Mouse (Mus musculus) midbrain, embryonic 11.5 days (tissue): ENCODE results near the gene Polr3h. TPM values are rescaled to one million over a fixed set of nuclear protein-coding genes. Genes with fewer than 3 reads are reported as not detected.
A peak's percentile ranks its signal among the peaks of the same experiment; 100 is the strongest.
"Not testable (repeated sequence)": the region's sequence is repeated elsewhere in the genome, so short reads cannot be mapped to it uniquely, and the experiment has no call there.

ENCODE experiments used
- ATAC-seq: fragments of 200-750 bp; cut with Nextera tagmentation; 2 replicates; pipeline ENCODE4 v1.8.0; 2017; ENCODE audit warnings: moderate TSS enrichment, moderate library complexity; ENCODE audit not compliant: low FRiP score
- DNase-seq: peaks from one replicate; pipeline ENCODE4 v3.0.0; 2015; ENCODE audit warnings: low spot score; ENCODE audit errors: missing footprints
- H3K27ac ChIP-seq: fragments of 300-500 bp; sonication (generic); 2 replicates; pipeline ENCODE4 v1.5.1; 2014; ENCODE audit warnings: low read depth, low read length
- H3K27me3 ChIP-seq: fragments of 300-500 bp; sonication (generic); 2 replicates; pipeline ENCODE4 v1.6.1; 2014; ENCODE audit warnings: mild to moderate bottlenecking, low read length, moderate library complexity, mixed read lengths; ENCODE audit not compliant: control insufficient read depth, insufficient read depth
- H3K36me3 ChIP-seq: fragments of 300-500 bp; sonication (generic); 2 replicates; pipeline ENCODE4 v1.6.1; 2014; ENCODE audit warnings: mild to moderate bottlenecking, low read length, moderate library complexity, mixed read lengths; ENCODE audit not compliant: control insufficient read depth, insufficient read depth
- H3K4me1 ChIP-seq: fragments of 300-500 bp; sonication (generic); 2 replicates; pipeline ENCODE4 v1.6.1; 2014; ENCODE audit warnings: low read length; ENCODE audit not compliant: control insufficient read depth, insufficient read depth
- H3K4me2 ChIP-seq: fragments of 300-500 bp; sonication (generic); 2 replicates; pipeline ENCODE4 v1.6.1; 2014; ENCODE audit warnings: mild to moderate bottlenecking, moderate library complexity
- H3K4me3 ChIP-seq: fragments of 300-500 bp; sonication (generic); 2 replicates; pipeline ENCODE4 v1.5.1; 2014; ENCODE audit warnings: low read depth, low read length
- H3K9ac ChIP-seq: fragments of 300-500 bp; sonication (generic); 2 replicates; pipeline ENCODE4 v1.6.1; 2014; ENCODE audit warnings: low read length
- H3K9me3 ChIP-seq: fragments of 300-500 bp; sonication (generic); 2 replicates; pipeline ENCODE4 v1.6.1; 2016; ENCODE audit warnings: low read length; ENCODE audit not compliant: control insufficient read depth
- WGBS: fragments of 180-500 bp; shearing (Covaris S2); extraction: QIAGEN DNeasy Blood & Tissue Kit; methylation state at CpG from one replicate; pipeline ENCODE4 v1.1.7; 2014; 5-methylcytosine and 5-hydroxymethylcytosine counted together
- polyA plus RNA-seq: library from polyadenylated mRNA; unstranded; fragments of >200 nt; fragmentation: Nextera tagmentation; extraction: Ambion mirVana; gene quantifications from 2 replicates; pipeline ENCODE4 v1.2.1, GENCODE M21; 2014

Gene Polr3h
- polyA plus RNA-seq, 1 experiment from 2014 or later: 75.6 TPM

GRCm38 (mm10) chr15:81914668-81915067 is 11.4 kb downstream of the Polr3h start:
- Histone ChIP-seq H3K9ac (no peak overlapping the region), H3K27ac (no peak overlapping the region), H3K9me3 (no peaks in the 10 kb centered on the region), H3K4me2 (no peak overlapping the region), H3K36me3 (peaks cover 17% of the 10 kb centered on the region), H3K27me3 (no peaks in the 10 kb centered on the region), H3K4me3 (no peak overlapping the region), H3K4me1 (no peaks in the 10 kb centered on the region)
- no peak for ATAC-seq
- no peak for DNase-seq
- WGBS: 87% methylated on average over 5 of the region's 5 CpGs

GRCm38 (mm10) chr15:81912498-81912897 is 13.5 kb downstream of the Polr3h start:
- Histone ChIP-seq H3K9me3 (no peaks in the 10 kb centered on the region), H3K27ac (no peak overlapping the region), H3K27me3 (no peaks in the 10 kb centered on the region), H3K36me3 (peaks cover 21% of the 10 kb centered on the region), H3K4me3 (no peak overlapping the region), H3K4me1 (no peaks in the 10 kb centered on the region), H3K9ac (no peak overlapping the region), H3K4me2 (no peak overlapping the region)
- ATAC-seq (no peak), DNase-seq (no peak)
- WGBS: 73% methylated on average over 2 of the region's 2 CpGs

- not testable (repeated sequence) for H3K4me1 ChIP-seq, ATAC-seq, H3K27ac ChIP-seq, H3K9me3 ChIP-seq, H3K4me3 ChIP-seq, DNase-seq, H3K4me2 ChIP-seq, H3K27me3 ChIP-seq, H3K9ac ChIP-seq
- H3K36me3 ChIP-seq: peaks cover 22% of the 10 kb centered on the region
- 83% methylated on average over 4 of the region's 4 CpGs for WGBS
Measured at GRCm38 (mm10) chr15:81908767-81909166, 17.3 kb downstream of the Polr3h start.

GRCm38 (mm10) chr15:81907953-81908352 is 18.1 kb downstream of the Polr3h start:
- Histone ChIP-seq H3K9me3 (no peaks in the 10 kb centered on the region), H3K4me2 (no peak overlapping the region), H3K27me3 (no peaks in the 10 kb centered on the region), H3K36me3 (peaks cover 18% of the 10 kb centered on the region), H3K9ac (no peak overlapping the region), H3K4me3 (no peak overlapping the region), H3K27ac (no peak overlapping the region), H3K4me1 (no peaks in the 10 kb centered on the region)
- DNase-seq (no peak), ATAC-seq (no peak)
- WGBS: 92% methylated on average over 8 of the region's 8 CpGs

- WGBS: 38% methylated on average over 2 of the region's 2 CpGs
- ATAC-seq: no peak
- H3K27me3 ChIP-seq: no peaks in the 10 kb centered on the region
- no peaks in the 10 kb centered on the region for H3K4me1 ChIP-seq
- peaks cover 23% of the 10 kb centered on the region for H3K36me3 ChIP-seq
- no peak overlapping the region for H3K9ac ChIP-seq
- H3K9me3 ChIP-seq: no peaks in the 10 kb centered on the region
- peak; percentile 93 for DNase-seq
- no peak overlapping the region for H3K27ac ChIP-seq
- no peak overlapping the region for H3K4me2 ChIP-seq
- H3K4me3 ChIP-seq: no peak overlapping the region
Measured at GRCm38 (mm10) chr15:81904939-81905338, 21.1 kb downstream of the Polr3h start.

- Histone ChIP-seq H3K36me3 (peaks cover 10% of the 10 kb centered on the region), H3K27me3 (no peaks in the 10 kb centered on the region), H3K4me2 (no peak overlapping the region), H3K27ac (no peak overlapping the region), H3K9me3 (no peaks in the 10 kb centered on the region), H3K9ac (no peak overlapping the region), H3K4me3 (no peak overlapping the region), H3K4me1 (no peaks in the 10 kb centered on the region)
- 95% methylated on average over 2 of the region's 2 CpGs for WGBS
- DNase-seq (no peak), ATAC-seq (no peak)
Measured at GRCm38 (mm10) chr15:81898751-81899150, 27.3 kb downstream of the Polr3h start.

- Histone ChIP-seq H3K27me3 (no peaks in the 10 kb centered on the region), H3K4me2 (no peak overlapping the region), H3K4me3 (no peak overlapping the region), H3K9ac (no peak overlapping the region), H3K9me3 (no peaks in the 10 kb centered on the region), H3K27ac (no peak overlapping the region), H3K4me1 (no peaks in the 10 kb centered on the region), H3K36me3 (peaks cover 12% of the 10 kb centered on the region)
- DNase-seq (no peak), ATAC-seq (no peak)
- 90% methylated on average over 5 of the region's 5 CpGs for WGBS
Measured at GRCm38 (mm10) chr15:81897607-81898285, 28.3 kb downstream of the Polr3h start.

- no peak overlapping the region for H3K27ac ChIP-seq
- no peaks in the 10 kb centered on the region for H3K27me3 ChIP-seq
- peaks cover 15% of the 10 kb centered on the region for H3K36me3 ChIP-seq
- no peak for ATAC-seq
- no peaks in the 10 kb centered on the region for H3K4me1 ChIP-seq
- no peak overlapping the region for H3K4me2 ChIP-seq
- 92% methylated on average over 2 of the region's 2 CpGs for WGBS
- no peak overlapping the region for H3K4me3 ChIP-seq
- no peak for DNase-seq
- H3K9me3 ChIP-seq: no peaks in the 10 kb centered on the region
- no peak overlapping the region for H3K9ac ChIP-seq
Measured at GRCm38 (mm10) chr15:81896407-81896806, 29.6 kb downstream of the Polr3h start.

GRCm38 (mm10) chr15:81894002-81894401 is 32.0 kb downstream of the Polr3h start:
- no peak for DNase-seq
- WGBS: 76% methylated on average over 1 of the region's 1 CpGs
- ATAC-seq: no peak

More at GRCm38 (mm10) chr15:81894002-81894401, 32.0 kb downstream of the Polr3h start:
- Histone ChIP-seq H3K27me3 (no peaks in the 10 kb centered on the region), H3K4me1 (no peaks in the 10 kb centered on the region), H3K9ac (no peak overlapping the region), H3K27ac (no peak overlapping the region), H3K4me2 (no peak overlapping the region), H3K9me3 (no peaks in the 10 kb centered on the region), H3K36me3 (peaks cover 5% of the 10 kb centered on the region), H3K4me3 (no peak overlapping the region)
